Mouse (Mus musculus): ENCODE data around the gene Fam19a3.

GRCm38 (mm10) chr3:104817481-104817990, 35.9 kb upstream of the Fam19a3 start:
- TF ChIP-seq POLR2A (IDR thresholded peaks at IDR 0.05; ENCODE audit: insufficient read depth, low read depth, low read length) (no peak), CTCF (IDR thresholded peaks at IDR 0.05; ENCODE audit: insufficient read depth, low read depth, low read length) (no peak)
